Mouse (Mus musculus): Measurements from ENCODE around the gene Abi3. TPM values are rescaled to one million over a fixed set of nuclear protein-coding genes. Genes with fewer than 3 reads are reported as not detected.

Abi3 gene
- polyA plus RNA-seq, 1 experiment from 2014 or later = 17.0 TPM

GRCm38 (mm10) chr11:95822437-95822836 is 19.8 kb downstream of the Abi3 start:
- Histone ChIP-seq H3K27me3 (replicated peaks) (peaks cover 37% of the 10 kb centered on the region), H3K4me2 (no peak overlapping the region), H3K9me3 (no peaks in the 10 kb centered on the region), H3K27ac (replicated peaks) (no peak overlapping the region), H3K36me3 (no peaks in the 10 kb centered on the region), H3K9ac (no peak overlapping the region), H3K4me3 (no peak overlapping the region), H3K4me1 (peaks cover 24% of the 10 kb centered on the region)
- WGBS = 81% methylated on average over 4 of the region's 4 CpGs
- ATAC-seq (ENCODE audit: extremely low read depth, insufficient number of reproducible peaks, low FRiP score, low TSS enrichment) = no peak

- Histone ChIP-seq H3K27ac (replicated peaks) (no peak overlapping the region), H3K9ac (no peak overlapping the region), H3K4me1 (peaks cover 16% of the 10 kb centered on the region), H3K36me3 (no peaks in the 10 kb centered on the region), H3K4me2 (no peak overlapping the region), H3K9me3 (no peaks in the 10 kb centered on the region), H3K27me3 (replicated peaks) (peaks cover 35% of the 10 kb centered on the region), H3K4me3 (no peak overlapping the region)
- no peak for ATAC-seq (ENCODE audit: extremely low read depth, insufficient number of reproducible peaks, low FRiP score, low TSS enrichment)
- WGBS = 78% methylated on average over 3 of the region's 3 CpGs
Observed at GRCm38 (mm10) chr11:95821511-95821910, 20.8 kb downstream of the Abi3 start.

- Histone ChIP-seq H3K4me3 (no peak overlapping the region), H3K27ac (replicated peaks) (no peak overlapping the region), H3K9me3 (no peaks in the 10 kb centered on the region; the same call in 1 of the 2 replicates), H3K36me3 (no peaks in the 10 kb centered on the region), H3K27me3 (replicated peaks) (peaks cover 20% of the 10 kb centered on the region), H3K9ac (no peak overlapping the region), H3K4me2 (no peak overlapping the region), H3K4me1 (peaks cover 4% of the 10 kb centered on the region; the same call in 1 of the 2 replicates)
- ATAC-seq (ENCODE audit: extremely low read depth, insufficient number of reproducible peaks, low FRiP score, low TSS enrichment) = no peak
- WGBS = 82% methylated on average over 8 of the region's 8 CpGs
Observed at GRCm38 (mm10) chr11:95819138-95819537, 23.1 kb downstream of the Abi3 start.

- H3K4me3 ChIP-seq = no peak overlapping the region
- ATAC-seq (ENCODE audit: extremely low read depth, insufficient number of reproducible peaks, low FRiP score, low TSS enrichment) = no peak
- 77% methylated on average over 9 of the region's 9 CpGs for WGBS
Observed at GRCm38 (mm10) chr11:95815412-95815811, 26.9 kb downstream of the Abi3 start.

GRCm38 (mm10) chr11:95814857-95815256 is 27.4 kb downstream of the Abi3 start:
- H3K4me3 ChIP-seq = no peak overlapping the region
- 0 out of 2 replicates have a peak, but pooled peaks cover 6% of the 10 kb centered on the region for H3K27me3 ChIP-seq (replicated peaks)
- no peaks in the 10 kb centered on the region; the same call in 1 of the 2 replicates for H3K9me3 ChIP-seq
- no peak overlapping the region for H3K9ac ChIP-seq
- ATAC-seq (ENCODE audit: extremely low read depth, insufficient number of reproducible peaks, low FRiP score, low TSS enrichment) = no peak
- H3K36me3 ChIP-seq = no peaks in the 10 kb centered on the region
- no peak overlapping the region for H3K4me2 ChIP-seq
- no peak overlapping the region for H3K27ac ChIP-seq (replicated peaks)
- no peaks in the 10 kb centered on the region for H3K4me1 ChIP-seq
- 65% methylated on average over 5 of the region's 5 CpGs for WGBS

More at GRCm38 (mm10) chr11:95815412-95815811, 26.9 kb downstream of the Abi3 start:
- Histone ChIP-seq H3K36me3 (no peaks in the 10 kb centered on the region), H3K4me2 (no peak overlapping the region), H3K9me3 (no peaks in the 10 kb centered on the region; the same call in 1 of the 2 replicates), H3K4me1 (no peaks in the 10 kb centered on the region), H3K27me3 (replicated peaks) (0 out of 2 replicates have a peak, but pooled peaks cover 6% of the 10 kb centered on the region), H3K9ac (no peak overlapping the region), H3K27ac (replicated peaks) (no peak overlapping the region)

- Histone ChIP-seq H3K4me2 (no peak overlapping the region), H3K9me3 (no peaks in the 10 kb centered on the region; the same call in 1 of the 2 replicates), H3K27ac (replicated peaks) (no peak overlapping the region), H3K4me3 (no peak overlapping the region), H3K36me3 (no peaks in the 10 kb centered on the region), H3K9ac (no peak overlapping the region), H3K27me3 (replicated peaks) (0 out of 2 replicates have a peak, but pooled peaks cover 6% of the 10 kb centered on the region), H3K4me1 (no peaks in the 10 kb centered on the region)
- WGBS = 79% methylated on average over 2 of the region's 2 CpGs
- no peak for ATAC-seq (ENCODE audit: extremely low read depth, insufficient number of reproducible peaks, low FRiP score, low TSS enrichment)
Observed at GRCm38 (mm10) chr11:95814101-95814500, 28.2 kb downstream of the Abi3 start.

- Histone ChIP-seq H3K9me3 (peaks cover 7% of the 10 kb centered on the region), H3K27me3 (replicated peaks) (0 out of 2 replicates have a peak, but pooled peaks cover 3% of the 10 kb centered on the region), H3K4me1 (peaks cover 6% of the 10 kb centered on the region; the same call in 1 of the 2 replicates), H3K4me2 (no peak overlapping the region), H3K9ac (no peak overlapping the region), H3K4me3 (no peak overlapping the region), H3K36me3 (no peaks in the 10 kb centered on the region), H3K27ac (replicated peaks) (no peak overlapping the region)
- 64% methylated on average over 4 of the region's 4 CpGs for WGBS
- ATAC-seq (ENCODE audit: extremely low read depth, insufficient number of reproducible peaks, low FRiP score, low TSS enrichment) = no peak
Observed at GRCm38 (mm10) chr11:95812224-95812623, 30.1 kb downstream of the Abi3 start.

- Histone ChIP-seq H3K27ac (replicated peaks) (no peak overlapping the region), H3K4me1 (peaks cover 6% of the 10 kb centered on the region; the same call in 1 of the 2 replicates), H3K27me3 (replicated peaks) (no peaks in the 10 kb centered on the region), H3K9ac (no peak overlapping the region), H3K36me3 (no peaks in the 10 kb centered on the region), H3K9me3 (peaks cover 9% of the 10 kb centered on the region), H3K4me2 (no peak overlapping the region), H3K4me3 (no peak overlapping the region)
- WGBS = 81% methylated on average over 6 of the region's 6 CpGs
- ATAC-seq (ENCODE audit: extremely low read depth, insufficient number of reproducible peaks, low FRiP score, low TSS enrichment) = no peak
Observed at GRCm38 (mm10) chr11:95811741-95812140, 30.5 kb downstream of the Abi3 start.

GRCm38 (mm10) chr11:95810828-95811227 is 31.4 kb downstream of the Abi3 start:
- Histone ChIP-seq H3K27me3 (replicated peaks) (no peaks in the 10 kb centered on the region), H3K36me3 (no peaks in the 10 kb centered on the region), H3K4me1 (peaks cover 9% of the 10 kb centered on the region), H3K9ac (no peak overlapping the region), H3K9me3 (peaks cover 9% of the 10 kb centered on the region), H3K4me2 (no peak overlapping the region), H3K4me3 (no peak overlapping the region), H3K27ac (replicated peaks) (no peak overlapping the region)
- ATAC-seq (ENCODE audit: extremely low read depth, insufficient number of reproducible peaks, low FRiP score, low TSS enrichment) = no peak
- WGBS = 57% methylated on average over 7 of the region's 7 CpGs

- Histone ChIP-seq H3K9ac (no peak overlapping the region), H3K27me3 (replicated peaks) (no peaks in the 10 kb centered on the region), H3K4me2 (no peak overlapping the region), H3K4me1 (peaks cover 15% of the 10 kb centered on the region), H3K36me3 (no peaks in the 10 kb centered on the region), H3K27ac (replicated peaks) (no peak overlapping the region; the same call in 1 of the 2 replicates), H3K9me3 (peaks cover 9% of the 10 kb centered on the region), H3K4me3 (no peak overlapping the region)
- no peak for ATAC-seq (ENCODE audit: extremely low read depth, insufficient number of reproducible peaks, low FRiP score, low TSS enrichment)
- 46% methylated on average over 5 of the region's 5 CpGs for WGBS
Observed at GRCm38 (mm10) chr11:95809603-95810002, 32.7 kb downstream of the Abi3 start.

- ATAC-seq (ENCODE audit: extremely low read depth, insufficient number of reproducible peaks, low FRiP score, low TSS enrichment) = peak; percentile 51; the same call in 1 of the 2 replicates
Observed at GRCm38 (mm10) chr11:95808448-95809011, 33.7 kb downstream of the Abi3 start.

GRCm38 (mm10) chr11:95807884-95808283 is 34.4 kb downstream of the Abi3 start:
- Histone ChIP-seq H3K9ac (no peak overlapping the region), H3K9me3 (peaks cover 9% of the 10 kb centered on the region), H3K4me2 (no peak overlapping the region), H3K27ac (replicated peaks) (no peak overlapping the region; the same call in 1 of the 2 replicates), H3K4me1 (peaks cover 15% of the 10 kb centered on the region), H3K4me3 (no peak overlapping the region), H3K27me3 (replicated peaks) (no peaks in the 10 kb centered on the region), H3K36me3 (no peaks in the 10 kb centered on the region)
- no peak for ATAC-seq (ENCODE audit: extremely low read depth, insufficient number of reproducible peaks, low FRiP score, low TSS enrichment)
- WGBS = 91% methylated on average over 5 of the region's 5 CpGs

More at GRCm38 (mm10) chr11:95808448-95809011, 33.7 kb downstream of the Abi3 start:
- no peak overlapping the region for H3K4me3 ChIP-seq
- no peak overlapping the region; the same call in 1 of the 2 replicates for H3K27ac ChIP-seq (replicated peaks)
- no peaks in the 10 kb centered on the region for H3K27me3 ChIP-seq (replicated peaks)
- no peak overlapping the region for H3K4me2 ChIP-seq
- WGBS = 64% methylated on average over 5 of the region's 5 CpGs
- no peak overlapping the region for H3K9ac ChIP-seq
- peaks cover 15% of the 10 kb centered on the region for H3K4me1 ChIP-seq
- H3K36me3 ChIP-seq = no peaks in the 10 kb centered on the region
- peaks cover 9% of the 10 kb centered on the region for H3K9me3 ChIP-seq

All from heart, embryonic 13.5 days (tissue).